Mouse (Mus musculus) adrenal gland, postnatal 14 days (tissue): ENCODE measurements around the gene Mis12. TPM values are rescaled to one million over a fixed set of nuclear protein-coding genes. Genes with fewer than 3 reads are reported as not detected.

Experiments used
- DNase-seq: peaks from one replicate; pipeline ENCODE4 v3.0.0; 2021; ENCODE audit warnings: mixed read lengths
- total RNA-seq: library from RNA; stranded (reverse); gene quantifications from 2 replicates; pipeline ENCODE4 v1.2.3, GENCODE M21; 2021

Mis12 gene
- total RNA-seq, 1 experiment from 2014 or later, result 23.2 TPM

DNA sequence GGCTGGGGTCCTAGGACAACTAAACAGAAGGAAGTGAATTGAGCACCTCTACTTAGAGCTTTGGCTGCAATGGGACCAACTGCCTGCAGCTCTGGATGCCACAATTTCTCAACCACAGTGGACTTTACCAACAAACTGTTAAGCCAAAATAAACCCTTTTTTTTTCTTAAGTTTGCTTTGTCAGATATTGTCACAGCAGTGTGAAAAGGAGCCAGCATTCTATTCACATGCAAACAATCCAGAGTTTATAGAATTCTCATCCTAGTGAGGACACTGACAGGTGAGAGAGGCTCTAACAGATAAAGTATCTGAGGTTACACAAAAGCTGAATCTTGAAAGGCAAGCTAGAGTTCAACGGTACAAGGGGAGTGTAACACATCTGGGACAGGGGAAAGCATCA lies 2.4 kb upstream of the Mis12 start:
- DNase-seq, result no peak

DNA sequence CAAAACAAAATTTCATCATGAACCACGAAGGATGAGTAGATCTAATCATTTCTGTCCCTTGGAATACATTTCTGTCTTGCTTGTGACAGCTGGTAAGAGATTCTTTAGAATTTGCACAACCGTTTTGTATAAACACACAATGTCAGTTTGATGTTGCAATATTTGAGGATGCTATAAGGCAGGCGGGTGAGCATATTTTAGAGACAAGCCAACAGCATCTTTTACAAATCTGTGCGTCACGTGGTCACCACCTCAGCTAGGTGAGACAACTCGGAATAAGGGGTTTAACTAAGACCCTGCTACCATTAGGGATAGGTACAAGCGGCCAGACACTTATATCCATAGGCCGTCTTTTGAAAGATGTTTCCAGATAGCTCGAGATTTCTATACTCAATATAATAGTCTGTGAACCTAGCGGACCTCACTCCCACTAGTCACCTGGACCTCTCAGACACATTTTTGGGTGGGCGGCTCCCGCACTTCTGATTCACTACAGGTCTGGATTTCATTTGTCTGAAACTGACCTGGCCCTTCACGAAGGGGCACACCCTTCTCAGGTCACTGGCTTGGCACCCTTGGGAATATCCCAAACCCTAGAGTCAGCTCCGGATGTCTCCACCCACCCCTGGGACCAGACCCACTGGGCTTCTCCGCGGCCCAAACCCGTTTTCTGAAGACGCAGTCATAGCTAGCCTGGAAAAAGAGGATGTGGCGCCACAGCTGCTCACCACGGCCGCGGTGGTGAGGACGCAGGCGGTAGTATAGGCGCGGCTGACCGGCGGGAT lies 803 bp upstream of the Mis12 start:
- no peak for DNase-seq

GRCm38 (mm10) chr11:71028280-71028679 lies 8.9 kb downstream of the Mis12 start:
- no peak for DNase-seq

DNA sequence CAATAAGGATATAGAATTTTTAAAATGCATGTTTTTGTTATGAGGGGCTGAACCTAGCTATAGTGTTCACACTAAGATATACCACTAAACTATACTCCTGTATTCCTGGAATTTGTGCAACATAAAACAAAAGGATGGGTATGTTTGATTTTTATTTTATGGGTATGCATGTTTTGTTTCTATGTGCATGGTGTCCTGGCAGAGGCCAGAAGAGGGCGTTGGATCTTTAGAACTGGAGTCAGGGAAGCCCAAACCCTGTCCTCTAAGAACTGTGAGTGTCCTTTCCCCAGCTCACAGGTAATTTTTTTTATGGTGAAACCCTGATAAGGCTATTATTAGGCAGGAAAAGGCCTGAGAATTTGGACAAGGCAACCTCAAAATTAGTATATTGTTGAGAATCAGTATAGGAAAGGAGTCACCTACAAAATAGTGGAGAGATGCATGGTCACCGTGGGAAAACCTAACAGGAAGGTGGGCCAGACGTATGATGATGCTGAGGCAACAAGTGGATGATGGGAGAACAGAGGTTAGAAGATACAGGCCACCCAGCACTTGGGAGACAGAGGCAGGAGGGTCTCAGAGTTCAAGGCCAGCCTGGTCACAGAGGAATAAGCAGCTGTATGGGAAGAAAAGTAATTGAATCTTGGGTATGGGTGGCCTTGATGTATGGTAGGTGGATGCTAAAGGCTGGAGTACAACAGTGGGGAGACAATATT lies 10.2 kb downstream of the Mis12 start:
- no peak for DNase-seq

- no peak for DNase-seq
These were observed 12.7 kb downstream of the Mis12 start for GRCm38 (mm10) chr11:71032070-71032469.

DNA sequence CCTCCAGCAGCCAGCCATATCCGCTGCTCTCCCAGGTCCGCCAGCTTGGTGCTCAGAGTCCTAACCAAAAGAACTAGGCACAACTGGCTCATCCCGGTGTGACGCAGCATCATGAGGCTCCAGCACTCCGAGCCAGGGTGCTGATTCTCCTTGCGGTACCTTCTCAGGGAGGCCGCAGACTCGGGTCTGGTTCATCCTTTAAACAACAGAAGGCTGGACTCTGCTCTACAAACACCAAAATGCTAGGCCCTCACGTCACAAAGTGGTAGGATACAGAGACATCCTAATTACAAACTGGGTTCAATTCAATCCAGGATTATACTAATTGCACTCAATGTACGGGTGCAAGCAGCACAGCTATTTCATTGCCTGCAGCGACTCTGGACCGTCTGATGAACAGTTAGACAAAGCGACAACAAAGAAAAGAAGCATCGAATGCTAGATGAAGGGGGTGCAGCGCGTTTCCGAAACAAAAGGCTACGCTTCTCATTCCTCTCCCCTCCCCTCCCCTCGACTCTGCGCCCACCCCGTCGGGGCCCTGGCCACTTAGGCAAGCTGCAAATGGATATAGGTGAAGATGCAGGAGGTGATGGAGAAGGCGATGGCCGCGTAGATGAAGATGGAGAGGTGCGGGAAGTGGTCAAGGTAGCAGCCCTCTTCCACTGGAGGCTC lies 13.2 kb downstream of the Mis12 start:
- no peak for DNase-seq

DNA sequence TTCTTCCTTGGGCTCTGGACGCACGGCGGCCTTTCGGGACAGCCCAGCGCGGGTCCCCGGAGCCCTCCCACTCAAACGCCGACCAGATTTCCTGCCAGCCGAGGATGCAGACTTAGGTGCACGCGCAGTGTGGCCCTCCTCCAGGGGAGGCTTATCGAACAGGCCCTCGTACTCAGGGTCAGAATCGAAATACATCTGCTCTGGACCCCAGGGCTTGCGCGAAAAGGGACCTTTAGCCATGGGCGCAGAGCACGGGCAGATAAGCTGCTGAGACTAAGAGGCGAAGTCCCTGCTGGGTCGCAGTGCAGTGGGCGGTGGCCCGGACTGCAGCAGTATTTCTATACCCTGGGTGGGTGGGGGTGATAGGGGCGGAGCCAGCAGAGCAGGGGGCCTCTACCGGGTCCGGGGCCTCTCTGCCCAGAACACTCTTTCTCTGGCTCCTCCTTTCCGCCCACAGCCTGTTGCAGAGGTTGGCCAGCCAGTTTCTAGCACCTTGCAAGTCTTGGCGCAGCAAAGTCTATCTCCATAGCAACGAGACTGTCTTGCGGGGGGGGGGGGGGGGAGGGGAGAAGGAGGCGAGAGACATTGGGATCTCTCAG lies 13.9 kb downstream of the Mis12 start, which contains the start of gene 6330403K07Rik:
Gene 6330403K07Rik (minus strand): TSS at position 351 of the 599 bp plus-strand sequence.
- DNase-seq, result peak; percentile 49

- DNase-seq, result peak; percentile 22
These were observed 20.3 kb downstream of the Mis12 start for GRCm38 (mm10) chr11:71039526-71040298.

GRCm38 (mm10) chr11:71052554-71052953 lies 33.1 kb downstream of the Mis12 start:
- peak; percentile 24 for DNase-seq

DNA sequence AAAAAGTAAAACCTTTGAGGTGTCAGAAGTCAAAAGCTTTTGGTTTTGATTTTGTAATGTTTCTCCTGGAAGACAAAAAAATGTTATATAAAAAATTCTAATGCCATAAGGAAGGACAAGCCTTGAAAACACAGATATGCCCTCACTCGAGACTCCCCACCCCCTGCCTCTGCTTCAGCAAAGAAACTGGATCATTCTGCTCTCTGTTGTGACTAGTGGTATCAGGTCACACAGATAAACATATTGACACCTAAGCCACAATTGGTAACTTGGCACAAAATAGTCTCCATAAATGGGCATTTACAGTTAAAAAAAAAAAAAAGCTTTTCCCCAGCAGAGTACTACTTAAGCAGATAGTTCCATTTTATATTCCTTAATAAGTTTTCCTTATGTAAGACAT lies 56.9 kb downstream of the Mis12 start:
- no peak for DNase-seq

Other genes with a start within 250 kb of the Mis12 start
- 0.41 and 1.2 TPM in 2 replicates for gene Scimp, start 207.0 kb upstream of the Mis12 start, total RNA-seq
- gene Rabep1, start 174.8 kb upstream of the Mis12 start, total RNA-seq, result 97.4 and 109 TPM in 2 replicates
- 57.2 and 63.4 TPM in 2 replicates for gene Nup88, start 49.6 kb upstream of the Mis12 start, total RNA-seq
- gene Rpain, start 49.4 kb upstream of the Mis12 start, total RNA-seq, result 24.9 and 30.9 TPM in 2 replicates
- 234 and 249 TPM in 2 replicates for gene C1qbp, start 36.6 kb upstream of the Mis12 start, total RNA-seq
- 28.3 and 29.5 TPM in 2 replicates for gene Dhx33, start 15.2 kb upstream of the Mis12 start, total RNA-seq
- 56.0 and 60.2 TPM in 2 replicates for gene Derl2, start 230 bp downstream of the Mis12 start, total RNA-seq
- 9.3 and 10.1 TPM in 2 replicates for gene 6330403K07Rik, start 13.9 kb downstream of the Mis12 start, total RNA-seq
- gene Nlrp1a, start 125.1 kb downstream of the Mis12 start, total RNA-seq, result 1.7 and 2.1 TPM in 2 replicates
- gene Nlrp1b, start 211.1 kb downstream of the Mis12 start, total RNA-seq, result 0.19 and 0.23 TPM in 2 replicates